Mouse (Mus musculus) neural tube, embryonic 14.5 days (tissue): ENCODE measurements around the gene Lrrtm4. TPM values are rescaled to one million over a fixed set of nuclear protein-coding genes. Genes with fewer than 3 reads are reported as not detected.

Experiments used
- ATAC-seq: fragments of 200-750 bp; cut with Nextera tagmentation; 2 replicates; pipeline ENCODE4 v1.8.0; 2017; ENCODE audit warnings: low read depth, mild to moderate bottlenecking, moderate TSS enrichment, moderate library complexity
- H3K27ac ChIP-seq: fragments of 300-500 bp; sonication (generic); 2 replicates; pipeline ENCODE4 v1.5.1; 2014; ENCODE audit warnings: low read depth, mild to moderate bottlenecking, control low read depth, low read length, moderate library complexity, mixed read lengths
- H3K27me3 ChIP-seq: fragments of 300-500 bp; sonication (generic); 2 replicates; pipeline ENCODE4 v1.6.1; 2014; ENCODE audit warnings: low read length; ENCODE audit not compliant: control insufficient read depth, insufficient read depth
- H3K36me3 ChIP-seq: fragments of 300-500 bp; sonication (generic); 2 replicates; pipeline ENCODE4 v1.6.1; 2014; ENCODE audit warnings: low read length, mixed read lengths; ENCODE audit not compliant: control insufficient read depth, insufficient read depth
- H3K4me1 ChIP-seq: fragments of 300-500 bp; sonication (generic); 2 replicates; pipeline ENCODE4 v1.6.1; 2014; ENCODE audit warnings: low read length; ENCODE audit not compliant: control insufficient read depth, insufficient read depth
- H3K4me2 ChIP-seq: fragments of 300-500 bp; sonication (generic); 2 replicates; pipeline ENCODE4 v1.6.1; 2014; ENCODE audit warnings: mild to moderate bottlenecking, low read depth, low read length, control low read depth
- H3K4me3 ChIP-seq: fragments of 300-500 bp; sonication (generic); 2 replicates; pipeline ENCODE4 v1.5.1; 2014; ENCODE audit warnings: low read depth, low read length, control low read depth, mixed read lengths
- H3K9ac ChIP-seq: fragments of 300-500 bp; sonication (generic); replicated peaks from 2 replicates; pipeline ENCODE4 v1.6.1; 2014; ENCODE audit warnings: low read depth, mild to moderate bottlenecking, control low read depth, low read length, mixed read lengths
- H3K9me3 ChIP-seq: fragments of 300-500 bp; sonication (generic); 2 replicates; pipeline ENCODE4 v1.6.1; 2016; ENCODE audit warnings: low read length; ENCODE audit not compliant: control insufficient read depth
- WGBS: fragments of 180-500 bp; shearing (Covaris S2); extraction: QIAGEN DNeasy Blood & Tissue Kit; methylation state at CpG from one replicate; pipeline ENCODE4 v1.1.7; 2014; 5-methylcytosine and 5-hydroxymethylcytosine counted together
- polyA plus RNA-seq: library from polyadenylated mRNA; unstranded; fragments of >200 nt; fragmentation: Nextera tagmentation; extraction: Ambion mirVana; gene quantifications from 2 replicates; pipeline ENCODE4 v1.2.1, GENCODE M21; 2014

Gene Lrrtm4
- polyA plus RNA-seq, 1 experiment from 2014 or later = 24.3 TPM

DNA sequence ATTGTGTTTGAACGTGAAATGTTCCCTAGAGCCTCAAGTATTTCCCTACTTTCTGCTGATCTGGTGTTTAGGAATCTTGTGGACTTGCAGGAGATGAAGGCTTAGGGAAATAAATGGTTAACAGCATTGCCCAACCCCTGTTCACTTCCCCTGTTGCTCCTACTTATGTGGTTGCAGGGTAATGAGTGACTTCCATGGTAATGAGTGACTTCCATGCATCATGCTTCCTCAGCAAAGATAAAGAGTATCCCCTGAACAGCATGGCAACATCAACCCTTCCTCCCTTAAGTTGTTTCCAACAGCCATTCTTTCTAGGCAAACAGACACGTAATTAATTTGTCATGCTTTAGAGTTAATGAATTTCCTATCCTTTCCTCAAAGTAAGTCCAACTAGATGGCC is 685.5 kb downstream of the Lrrtm4 start:
- Histone ChIP-seq H3K4me2 (no peak overlapping the region), H3K9ac (no peak overlapping the region)

DNA sequence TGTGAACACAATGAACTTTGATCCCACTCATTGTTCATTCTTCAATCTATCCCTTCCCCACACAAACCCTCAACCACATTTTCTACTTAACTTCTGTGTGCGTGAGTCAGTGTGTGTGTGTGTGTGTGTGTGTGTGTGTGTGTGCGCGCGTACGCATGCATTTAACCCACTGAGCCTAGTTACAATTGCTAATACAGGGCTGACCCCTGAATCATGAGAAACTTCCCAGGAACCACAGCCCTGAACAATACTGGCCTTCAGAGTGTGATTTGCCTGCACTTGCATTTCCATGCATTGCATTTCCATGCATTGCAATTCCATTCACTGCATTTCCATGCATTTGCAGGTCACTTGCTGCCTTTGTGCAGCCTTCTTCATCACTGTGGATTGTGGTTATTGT is 701.8 kb downstream of the Lrrtm4 start:
- 65% methylated on average over 5 of the region's 5 CpGs for WGBS
- no peaks in the 10 kb centered on the region for H3K4me1 ChIP-seq
- no peaks in the 10 kb centered on the region for H3K36me3 ChIP-seq
- H3K4me2 ChIP-seq = no peak overlapping the region
- H3K9me3 ChIP-seq = no peaks in the 10 kb centered on the region
- H3K27me3 ChIP-seq = no peaks in the 10 kb centered on the region
- no peak overlapping the region for H3K4me3 ChIP-seq
- no peak overlapping the region for H3K9ac ChIP-seq
- H3K27ac ChIP-seq = no peak overlapping the region
- no peak for ATAC-seq

More for the DNA sequence above, 685.5 kb downstream of the Lrrtm4 start:
- H3K4me3 ChIP-seq = no peak overlapping the region
- H3K27me3 ChIP-seq = no peaks in the 10 kb centered on the region
- H3K27ac ChIP-seq = no peak overlapping the region
- H3K4me1 ChIP-seq = no peaks in the 10 kb centered on the region
- 57% methylated on average over 2 of the region's 2 CpGs for WGBS
- no peaks in the 10 kb centered on the region for H3K36me3 ChIP-seq
- no peaks in the 10 kb centered on the region for H3K9me3 ChIP-seq
- ATAC-seq = no peak

DNA sequence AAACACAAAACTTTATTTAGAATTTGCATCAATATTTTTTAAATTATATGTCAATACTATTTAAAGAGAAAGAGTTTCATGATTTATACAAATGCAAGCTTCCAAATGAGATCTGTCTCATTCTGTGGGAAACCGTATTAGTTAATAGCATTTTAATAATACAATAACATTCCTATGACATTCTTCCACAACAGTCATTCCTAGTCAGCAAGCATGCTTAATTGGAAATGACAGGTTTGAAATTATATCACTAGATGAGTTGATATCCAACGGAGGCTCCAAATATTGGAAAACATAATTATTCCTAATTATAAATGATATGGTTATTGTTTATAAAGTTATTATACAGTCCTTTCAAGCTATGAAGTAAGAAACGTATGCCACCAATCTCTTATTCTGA is 714.7 kb downstream of the Lrrtm4 start:
- WGBS = 86% methylated on average over 3 of the region's 3 CpGs
- Histone ChIP-seq H3K27ac (no peak overlapping the region), H3K4me3 (no peak overlapping the region), H3K4me1 (no peaks in the 10 kb centered on the region), H3K27me3 (no peaks in the 10 kb centered on the region), H3K36me3 (no peaks in the 10 kb centered on the region), H3K4me2 (no peak overlapping the region), H3K9ac (no peak overlapping the region), H3K9me3 (no peaks in the 10 kb centered on the region)
- ATAC-seq = no peak

DNA sequence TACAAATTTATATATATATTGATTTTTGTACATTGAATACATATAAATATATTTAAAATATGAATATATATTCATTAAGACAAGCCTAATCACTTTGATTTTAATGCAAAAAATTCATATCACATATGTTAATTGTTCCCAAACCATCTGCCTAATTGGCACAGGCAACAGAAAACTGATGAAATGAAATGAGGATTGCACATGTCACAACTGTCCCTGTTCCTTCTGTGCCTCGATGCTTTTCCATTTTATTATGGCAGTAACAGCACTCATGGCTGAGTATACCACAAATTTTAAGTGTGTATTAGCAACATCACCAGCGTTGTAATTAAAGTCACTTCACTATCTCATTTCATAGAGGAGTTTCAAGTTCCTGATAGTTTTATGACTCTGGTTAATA is 732.1 kb downstream of the Lrrtm4 start:
- 61% methylated on average over 2 of the region's 2 CpGs for WGBS
- H3K4me2 ChIP-seq = no peak overlapping the region
- no peaks in the 10 kb centered on the region for H3K9me3 ChIP-seq
- no peaks in the 10 kb centered on the region for H3K36me3 ChIP-seq
- H3K4me3 ChIP-seq = no peak overlapping the region
- no peaks in the 10 kb centered on the region for H3K27me3 ChIP-seq
- no peaks in the 10 kb centered on the region for H3K4me1 ChIP-seq
- H3K27ac ChIP-seq = no peak overlapping the region
- no peak overlapping the region for H3K9ac ChIP-seq
- no peak for ATAC-seq

DNA sequence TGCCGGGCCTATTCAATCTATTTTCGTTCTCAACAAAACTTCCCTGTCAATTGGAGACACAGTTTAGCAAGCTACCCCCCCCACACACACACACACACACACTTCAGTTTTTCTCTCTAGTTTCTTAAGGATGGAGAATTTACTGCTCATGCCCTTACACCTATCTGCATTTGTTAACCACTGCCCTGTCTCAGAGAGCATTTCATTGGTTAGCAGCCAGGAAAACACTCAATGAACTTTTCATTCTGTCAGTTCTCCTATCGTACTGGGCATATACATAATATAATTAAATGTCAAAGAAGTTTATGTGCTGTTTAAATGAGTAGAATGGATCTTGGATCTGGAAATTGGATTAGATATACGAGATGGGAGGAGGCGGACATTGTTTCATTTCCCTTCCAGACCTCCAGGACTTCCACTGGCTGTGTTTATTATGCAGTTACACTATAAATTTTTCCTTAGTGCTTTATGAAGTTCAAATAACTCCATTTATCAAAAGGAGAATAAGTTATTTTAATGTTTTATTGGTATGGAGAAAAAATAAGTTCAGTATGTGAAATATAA is 742.0 kb downstream of the Lrrtm4 start:
- Histone ChIP-seq H3K9ac (no peak overlapping the region), H3K27ac (no peak overlapping the region), H3K4me2 (no peak overlapping the region), H3K4me3 (no peak overlapping the region), H3K9me3 (no peaks in the 10 kb centered on the region), H3K36me3 (no peaks in the 10 kb centered on the region), H3K4me1 (no peaks in the 10 kb centered on the region), H3K27me3 (no peaks in the 10 kb centered on the region)
- ATAC-seq = no peak
- 77% methylated on average over 5 of the region's 5 CpGs for WGBS

DNA sequence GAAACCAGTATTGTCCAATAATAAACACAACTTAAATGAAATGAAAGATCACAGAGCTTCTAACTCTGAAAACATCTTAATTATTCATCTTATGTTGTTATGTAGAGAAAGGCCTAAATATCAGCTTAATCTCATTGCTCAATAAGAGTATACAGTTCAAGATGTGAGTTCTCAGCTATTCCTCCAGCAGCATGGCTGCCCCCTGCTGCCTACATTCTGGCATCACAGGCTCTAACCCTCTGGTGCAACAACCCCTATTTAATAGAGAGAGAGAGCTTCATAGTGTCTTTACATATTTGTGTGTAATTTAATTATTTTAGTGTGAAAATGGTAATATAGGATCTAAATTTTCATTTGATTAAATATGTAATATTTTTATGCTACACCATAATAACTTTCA is 767.6 kb downstream of the Lrrtm4 start:
- Histone ChIP-seq H3K4me2 (no peak overlapping the region), H3K9ac (no peak overlapping the region), H3K27me3 (no peaks in the 10 kb centered on the region), H3K36me3 (no peaks in the 10 kb centered on the region), H3K4me1 (no peaks in the 10 kb centered on the region), H3K4me3 (no peak overlapping the region), H3K27ac (no peak overlapping the region), H3K9me3 (no peaks in the 10 kb centered on the region)
- ATAC-seq = no peak

DNA sequence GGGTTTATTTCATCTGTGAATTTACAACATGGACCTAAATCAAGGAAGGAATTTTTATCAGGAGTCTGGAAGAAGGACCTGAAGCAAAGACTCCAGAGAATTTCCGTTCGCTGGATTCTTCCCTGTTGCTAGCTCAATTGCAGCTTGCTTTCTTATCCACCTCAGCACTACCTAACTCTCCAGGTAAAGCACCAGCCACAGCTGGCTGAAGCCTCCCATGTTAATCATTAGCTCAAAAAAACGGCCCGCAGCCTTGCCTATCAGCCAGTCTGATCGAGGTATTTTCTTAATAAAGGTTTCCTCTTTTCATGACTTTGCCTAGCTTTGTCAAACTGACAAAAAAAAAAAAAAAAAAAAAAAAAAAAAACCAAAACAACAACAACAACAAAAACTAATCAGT is 805.1 kb downstream of the Lrrtm4 start:
- Histone ChIP-seq H3K27me3 (no peaks in the 10 kb centered on the region), H3K27ac (no peak overlapping the region), H3K4me1 (no peaks in the 10 kb centered on the region), H3K9ac (no peak overlapping the region), H3K36me3 (no peaks in the 10 kb centered on the region), H3K4me3 (no peak overlapping the region), H3K9me3 (no peaks in the 10 kb centered on the region), H3K4me2 (no peak overlapping the region)
- ATAC-seq = no peak
- WGBS = 90% methylated on average over 5 of the region's 5 CpGs

DNA sequence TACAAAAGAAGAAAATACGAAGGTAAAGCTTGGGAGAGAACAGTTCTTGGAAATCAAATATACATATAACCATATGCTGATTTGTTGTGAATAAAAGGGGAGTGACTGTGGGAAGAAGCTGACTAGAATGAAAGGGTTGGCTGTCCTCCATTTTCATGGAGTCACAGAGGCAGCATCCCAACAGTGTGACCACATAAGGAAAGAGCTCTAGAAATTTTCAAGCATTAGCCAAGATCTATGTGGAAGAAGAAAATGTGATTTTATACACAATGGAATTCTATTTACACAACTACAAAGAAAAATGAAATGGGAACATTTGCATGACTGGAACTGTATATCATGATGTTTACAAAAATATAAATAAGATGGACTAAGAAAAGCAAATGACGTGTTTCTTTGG is 821.1 kb downstream of the Lrrtm4 start:
- ATAC-seq = no peak
- WGBS = 93% methylated on average over 2 of the region's 2 CpGs
- Histone ChIP-seq H3K9me3 (no peaks in the 10 kb centered on the region), H3K27me3 (no peaks in the 10 kb centered on the region), H3K36me3 (no peaks in the 10 kb centered on the region), H3K9ac (no peak overlapping the region), H3K27ac (no peak overlapping the region), H3K4me2 (no peak overlapping the region), H3K4me1 (no peaks in the 10 kb centered on the region), H3K4me3 (no peak overlapping the region)

DNA sequence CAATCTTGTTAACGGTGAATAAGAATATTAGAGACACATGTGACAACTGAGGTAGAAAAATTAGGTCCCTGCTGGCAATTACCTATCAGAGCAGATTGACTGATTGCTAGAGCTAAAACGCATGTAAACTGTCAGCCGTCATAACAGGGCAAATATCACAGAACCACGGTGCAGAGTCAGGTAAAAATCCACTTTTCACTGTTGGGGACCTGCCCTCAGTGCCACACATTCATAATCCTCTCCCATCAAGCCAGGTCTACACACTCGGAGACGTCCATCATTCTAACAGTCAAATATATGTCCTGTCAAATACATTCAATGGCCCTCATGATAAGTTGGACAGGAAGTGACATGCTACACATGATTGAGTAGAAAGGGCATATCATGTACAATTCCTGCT is 826.6 kb downstream of the Lrrtm4 start:
- Histone ChIP-seq H3K9me3 (no peaks in the 10 kb centered on the region), H3K4me2 (no peak overlapping the region), H3K27me3 (no peaks in the 10 kb centered on the region), H3K9ac (no peak overlapping the region), H3K4me1 (no peaks in the 10 kb centered on the region), H3K36me3 (no peaks in the 10 kb centered on the region), H3K4me3 (no peak overlapping the region), H3K27ac (no peak overlapping the region)
- 77% methylated on average over 6 of the region's 6 CpGs for WGBS
- no peak for ATAC-seq
